Mouse (Mus musculus): ENCODE measurements around the gene Sertad1.

DNA sequence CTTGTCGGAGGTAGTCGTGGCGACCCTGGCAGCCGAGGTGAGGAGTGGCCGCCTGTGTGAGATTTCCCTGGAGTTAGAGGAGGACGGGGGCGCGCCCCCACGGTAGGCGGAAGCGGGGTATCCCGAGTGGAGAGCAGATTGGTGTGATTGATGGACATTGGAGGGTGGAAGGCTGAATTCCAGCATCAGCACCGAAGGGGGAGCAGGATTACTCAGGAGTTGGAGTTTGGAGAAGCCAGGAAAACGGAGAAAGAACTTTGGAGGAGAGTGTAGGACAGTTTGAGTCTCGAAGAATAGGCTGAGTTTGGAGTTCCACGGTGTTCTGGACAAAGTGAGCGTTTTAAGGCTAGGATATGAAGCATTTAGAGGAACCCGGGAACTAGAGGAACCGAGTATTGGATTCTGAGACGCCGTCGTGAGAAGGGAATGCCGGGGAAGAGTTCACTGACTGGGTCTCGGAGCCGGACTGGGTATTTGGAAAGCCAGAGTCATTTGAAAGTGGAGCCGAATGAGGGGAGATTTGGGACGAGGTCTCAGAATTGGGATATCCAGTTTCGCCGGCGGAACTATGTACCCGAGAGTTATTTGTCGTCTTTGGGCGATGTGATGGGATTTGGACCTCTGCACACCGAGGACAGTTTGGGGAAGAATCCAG, 12.7 kb upstream of the Sertad1 start:
- TF ChIP-seq CTCF (IDR thresholded peaks at IDR 0.05; ENCODE audit: extremely low read depth, insufficient read depth, insufficient read length, insufficient replicate concordance), result no peak
- no peak for TF ChIP-seq POLR2A (IDR thresholded peaks at IDR 0.05; ENCODE audit: low read depth, low read length)

Data from spleen, adult 2 months (tissue).